Mouse (Mus musculus) retina, postnatal 7 days (tissue): ENCODE data around the gene Iah1.

Experiments
- DNase-seq: peaks from one replicate; pipeline ENCODE4 v3.0.0-alpha.2; 2012; ENCODE audit warnings: low read depth, low spot score

The Iah1 gene

DNA sequence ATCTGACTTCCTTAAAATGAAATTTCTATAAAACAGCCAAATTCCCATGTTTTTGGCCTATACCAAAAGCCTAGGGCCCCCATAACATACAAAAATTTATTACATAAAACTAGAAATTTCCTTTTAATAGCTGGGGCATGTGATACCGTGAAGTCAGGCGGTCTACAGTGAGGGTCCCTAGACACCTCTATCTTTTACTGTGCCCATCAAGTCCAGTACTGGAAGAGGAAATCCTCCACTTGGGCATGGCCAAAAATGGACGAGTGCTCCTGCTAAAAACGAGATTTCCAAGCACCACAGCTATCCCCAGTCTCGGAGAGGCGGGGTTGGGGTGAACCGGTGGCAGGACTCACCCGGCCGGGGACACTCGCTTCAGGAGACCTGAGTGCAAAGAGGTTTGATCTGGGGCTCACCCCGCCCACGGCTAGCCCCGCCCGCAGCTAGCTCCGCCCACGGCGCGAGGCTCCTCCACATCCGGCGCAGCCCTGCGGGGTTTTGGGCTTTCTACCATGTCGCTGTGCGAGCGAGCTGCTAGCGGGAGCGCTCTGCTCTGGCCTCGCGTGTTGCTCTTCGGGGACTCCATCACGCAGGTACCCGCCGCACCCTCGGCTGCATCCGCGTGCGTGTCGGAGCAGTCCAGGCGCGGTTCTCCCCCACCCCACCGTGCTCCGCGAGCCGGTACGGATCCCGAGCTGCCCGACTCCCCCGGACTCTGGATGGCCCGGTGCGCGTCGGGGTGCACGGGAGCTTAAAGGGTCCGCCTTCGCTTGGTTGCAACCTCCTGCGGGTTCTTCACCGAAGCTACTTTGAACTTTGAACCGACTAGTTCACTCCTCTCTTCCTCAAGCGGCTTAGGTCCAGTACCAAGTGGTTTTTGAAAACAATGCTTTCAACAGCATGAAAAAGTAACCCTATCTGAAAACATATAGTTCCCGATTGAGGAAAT lies at the start of gene Iah1:
Gene Iah1 (plus strand): TSS at position 467 of the 946 bp plus-strand sequence.
- DNase-seq = peak; percentile 46

DNA sequence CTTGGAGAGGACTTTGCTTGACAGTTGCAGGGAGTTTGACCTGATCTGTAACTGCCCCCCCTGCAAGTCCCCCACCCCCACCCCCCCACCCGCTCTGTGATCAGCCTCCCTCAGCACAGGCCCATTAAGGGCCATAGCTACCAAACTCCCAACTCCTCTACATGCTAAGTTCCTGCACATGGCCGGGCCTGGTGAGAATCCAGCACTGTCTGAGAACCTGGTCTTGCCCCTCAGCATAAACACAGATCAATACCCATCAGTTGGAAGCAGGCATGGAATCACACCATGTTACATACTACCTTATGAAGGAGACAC lies 49.4 kb upstream of the Iah1 start:
- DNase-seq = no peak

- no peak for DNase-seq
These were observed 48.0 kb upstream of the Iah1 start for GRCm38 (mm10) chr12:21268083-21268616.

DNA sequence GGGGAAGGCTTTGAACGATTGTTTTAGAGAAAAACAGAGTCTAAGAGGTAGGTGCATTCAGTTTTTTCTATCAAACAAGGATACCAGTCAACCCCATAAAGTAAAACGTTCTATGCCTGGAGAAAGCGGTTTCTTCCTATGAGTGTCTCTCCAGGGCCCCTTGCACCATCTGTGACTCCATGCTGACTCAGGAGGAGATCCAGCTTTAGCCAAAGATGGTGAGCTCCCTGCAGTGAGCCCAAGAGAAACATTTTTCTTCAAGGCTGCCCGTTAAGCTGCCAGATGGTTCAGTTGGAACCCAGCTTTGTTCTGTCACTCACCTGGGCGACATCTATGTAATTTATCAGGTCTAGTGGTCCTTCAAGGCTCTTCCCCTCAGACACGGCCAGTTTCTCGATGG lies 41.7 kb upstream of the Iah1 start:
- no peak for DNase-seq

DNA sequence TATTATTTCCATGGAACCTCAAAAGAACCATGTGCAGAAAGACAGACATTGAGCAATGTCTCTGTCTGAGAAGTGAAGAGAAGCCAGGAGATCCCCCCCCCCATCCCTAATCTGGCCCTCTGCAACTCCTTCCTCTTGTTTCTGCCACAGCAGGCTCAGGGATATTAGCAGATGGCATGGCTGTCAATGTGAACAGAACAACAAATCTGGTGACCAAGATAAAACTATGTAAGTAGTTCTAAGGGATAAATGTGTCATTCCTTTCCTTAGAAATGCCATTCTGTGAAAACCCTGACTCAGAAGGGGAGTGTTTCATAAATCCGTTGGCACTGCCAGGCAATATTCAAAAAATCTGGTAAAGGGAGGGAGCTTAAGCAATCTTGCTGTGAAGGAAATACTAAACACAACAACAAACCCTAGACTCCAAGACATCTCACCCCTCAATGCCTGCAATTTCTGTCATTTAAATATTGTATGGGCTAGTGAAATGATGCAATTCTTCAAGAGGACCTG lies 38.8 kb upstream of the Iah1 start:
- DNase-seq = no peak

GRCm38 (mm10) chr12:21284761-21285441 lies 31.3 kb upstream of the Iah1 start, which contains the start of gene Cpsf3:
Gene Cpsf3, plus strand, starts transcription at chr12:21285391.
- no peak for DNase-seq

GRCm38 (mm10) chr12:21285508-21286242 lies 30.5 kb upstream of the Iah1 start:
- DNase-seq = no peak

GRCm38 (mm10) chr12:21286243-21286622 lies 30.0 kb upstream of the Iah1 start, which contains the start of gene Itgb1bp1:
Gene Itgb1bp1, minus strand, starts transcription at chr12:21286284.
- peak; percentile 99 for DNase-seq

- DNase-seq = no peak
These were observed 29.2 kb upstream of the Iah1 start for GRCm38 (mm10) chr12:21286712-21287650.

DNA sequence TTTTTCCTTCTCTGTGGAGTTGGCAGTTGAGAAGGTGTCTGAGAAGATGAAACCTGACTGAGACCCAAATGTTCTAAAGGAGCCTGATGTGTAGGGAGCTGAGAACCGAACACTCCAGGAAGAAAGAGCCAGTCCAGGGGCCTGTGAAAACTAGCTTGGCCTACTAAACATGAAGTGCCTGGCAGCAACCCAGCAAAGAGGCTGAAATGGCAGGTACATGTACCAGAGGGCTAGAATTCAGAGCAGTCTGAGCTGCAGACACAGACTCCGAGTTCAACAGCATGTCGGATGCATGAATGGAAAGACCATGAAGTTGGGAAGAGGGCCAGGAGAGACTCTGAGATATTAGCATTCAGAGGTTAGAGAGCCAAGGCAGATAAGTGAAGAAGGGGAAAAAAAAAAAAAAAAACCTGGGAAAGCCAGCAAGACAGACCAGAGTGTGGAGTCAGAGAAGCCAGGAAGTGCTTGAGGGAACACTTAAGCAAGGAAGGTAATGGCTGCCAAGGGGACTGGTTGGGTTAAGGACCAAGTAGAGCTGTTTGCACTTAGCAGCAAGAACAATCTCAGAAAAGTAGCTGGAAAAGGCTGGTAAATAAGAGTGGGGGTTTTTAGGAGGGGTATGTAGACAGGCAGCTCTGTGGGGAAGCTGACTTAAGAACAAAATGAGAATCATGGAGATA lies 27.3 kb upstream of the Iah1 start:
- no peak for DNase-seq

DNA sequence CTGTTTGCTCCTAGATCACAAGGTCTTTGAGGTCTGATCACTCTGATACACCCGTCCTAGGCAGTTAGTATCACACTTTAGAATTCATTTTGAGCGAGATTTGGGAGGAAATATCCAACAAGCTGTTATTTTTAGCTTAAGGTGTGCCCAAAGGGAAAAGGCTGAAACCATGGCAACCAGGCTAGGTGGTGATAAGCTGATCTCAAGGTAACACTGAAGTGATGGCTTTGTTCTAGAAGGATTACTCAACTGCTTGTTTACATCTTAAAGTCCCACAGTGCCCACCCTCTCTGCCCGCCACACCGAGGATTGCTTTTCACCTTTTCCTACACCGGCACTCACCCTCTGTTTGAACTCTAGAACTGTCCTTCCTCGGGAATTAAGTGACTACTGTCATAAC lies 26.5 kb upstream of the Iah1 start:
- no peak for DNase-seq

GRCm38 (mm10) chr12:21298856-21299255 lies 17.3 kb upstream of the Iah1 start:
- DNase-seq = no peak

GRCm38 (mm10) chr12:21301324-21301723 lies 14.9 kb upstream of the Iah1 start:
- no peak for DNase-seq

- DNase-seq = no peak
These were observed 14.3 kb upstream of the Iah1 start for GRCm38 (mm10) chr12:21301932-21302331.

DNA sequence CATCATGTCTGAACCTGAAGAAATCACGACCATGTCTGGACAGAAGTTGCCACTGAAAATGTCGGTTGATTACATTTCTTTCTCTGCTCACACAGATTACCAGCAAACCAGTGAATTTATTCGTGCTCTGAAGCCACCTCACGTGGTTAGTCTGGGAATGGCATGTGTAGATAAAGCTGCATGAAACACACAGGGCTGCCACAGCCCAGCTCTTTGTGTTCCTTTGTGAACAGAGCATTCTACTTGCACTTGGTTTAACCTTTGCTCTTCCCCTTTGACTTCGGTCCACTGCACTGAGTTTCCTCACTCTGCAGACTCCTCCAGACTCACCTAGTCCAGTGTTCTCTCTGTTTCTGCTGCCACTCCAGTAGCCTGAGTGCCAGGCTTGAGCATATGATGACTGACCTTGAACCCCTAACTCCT lies 13.8 kb upstream of the Iah1 start:
- DNase-seq = no peak

GRCm38 (mm10) chr12:21305741-21306140 lies 10.4 kb upstream of the Iah1 start:
- DNase-seq = no peak

GRCm38 (mm10) chr12:21306721-21307120 lies 9.5 kb upstream of the Iah1 start:
- no peak for DNase-seq

DNA sequence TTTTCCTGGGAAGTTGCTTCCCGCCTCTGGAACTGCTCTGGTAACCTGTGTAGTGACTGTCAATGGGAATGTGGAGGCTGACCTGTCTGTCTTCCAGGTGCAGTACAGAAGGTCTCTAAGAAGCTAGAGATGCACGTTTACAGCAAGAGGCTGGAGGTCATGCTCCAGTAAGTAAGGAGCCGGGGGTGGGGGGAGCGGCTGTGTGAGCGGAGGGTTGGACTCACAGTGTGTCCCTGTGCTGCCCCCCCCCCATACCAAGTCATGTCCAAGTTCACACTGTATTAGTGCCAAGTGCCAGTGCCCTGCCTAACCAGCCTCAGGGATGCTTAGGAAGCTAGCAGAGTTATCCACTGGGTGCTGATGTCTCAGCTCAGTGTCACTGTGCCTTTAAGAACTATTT lies 4.0 kb upstream of the Iah1 start:
- DNase-seq = no peak

DNA sequence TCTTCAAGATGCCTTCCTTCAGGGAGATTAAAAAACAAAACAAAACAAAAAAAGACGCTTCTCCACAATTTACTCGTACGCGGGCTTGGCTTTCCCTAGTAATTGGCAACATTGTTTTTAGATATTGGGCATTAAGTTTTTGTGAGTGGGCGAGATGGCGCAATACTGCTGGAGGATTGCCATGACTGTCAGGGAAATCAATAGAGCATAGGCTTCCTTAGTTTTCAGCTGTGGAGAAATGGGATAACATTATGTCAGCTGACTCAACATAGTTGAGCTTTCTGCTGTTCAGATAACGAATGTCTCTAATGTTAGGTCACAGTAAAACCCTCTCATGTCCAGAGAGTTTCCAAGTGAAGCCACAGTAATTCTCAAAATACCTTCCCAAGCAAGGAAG lies 678 bp downstream of the Iah1 start:
- DNase-seq = no peak
